Mouse (Mus musculus) kidney, adult 11 months (tissue): ENCODE data around the gene Pdk2.

Experiments
- DNase-seq: peaks from one replicate; pipeline ENCODE4 v3.0.0; 2022

The Pdk2 gene

GRCm38 (mm10) chr11:95041139-95041609 lies at the start of gene Pdk2:
Gene Pdk2 (minus strand): TSS chr11:95041354.
- DNase-seq, result peak; percentile 99

GRCm38 (mm10) chr11:95088857-95089779 lies 48.0 kb upstream of the Pdk2 start:
- peak; percentile 86 for DNase-seq

- no peak for DNase-seq
Measured at GRCm38 (mm10) chr11:95088286-95088685, 47.1 kb upstream of the Pdk2 start.

GRCm38 (mm10) chr11:95087301-95088228 lies 46.4 kb upstream of the Pdk2 start:
- DNase-seq, result no peak

- DNase-seq, result no peak
Measured at GRCm38 (mm10) chr11:95086229-95086628, 45.1 kb upstream of the Pdk2 start.

- no peak for DNase-seq
Measured at GRCm38 (mm10) chr11:95085710-95086109, 44.6 kb upstream of the Pdk2 start.

GRCm38 (mm10) chr11:95084811-95085382 lies 43.7 kb upstream of the Pdk2 start:
- DNase-seq, result no peak

GRCm38 (mm10) chr11:95084175-95084574 lies 43.0 kb upstream of the Pdk2 start:
- DNase-seq, result no peak

- no peak for DNase-seq
Measured at GRCm38 (mm10) chr11:95082896-95083295, 41.7 kb upstream of the Pdk2 start.

- DNase-seq, result no peak
Measured at GRCm38 (mm10) chr11:95080783-95081182, 39.6 kb upstream of the Pdk2 start.

- peak; percentile 80 for DNase-seq
Measured at GRCm38 (mm10) chr11:95079256-95079875, 38.2 kb upstream of the Pdk2 start.

- DNase-seq, result no peak
Measured at GRCm38 (mm10) chr11:95077956-95078355, 36.8 kb upstream of the Pdk2 start.

GRCm38 (mm10) chr11:95076536-95077111 lies 35.5 kb upstream of the Pdk2 start, which contains the start of gene Itga3:
Gene Itga3 (minus strand): TSS chr11:95076801.
- DNase-seq, result peak; percentile 87

- peak; percentile 69 for DNase-seq
Measured at GRCm38 (mm10) chr11:95076041-95076535, 34.9 kb upstream of the Pdk2 start.

- no peak for DNase-seq
Measured at GRCm38 (mm10) chr11:95075197-95076040, 34.3 kb upstream of the Pdk2 start.

GRCm38 (mm10) chr11:95074694-95075093 lies 33.5 kb upstream of the Pdk2 start:
- peak; percentile 50 for DNase-seq

- no peak for DNase-seq
Measured at GRCm38 (mm10) chr11:95073835-95074234, 32.7 kb upstream of the Pdk2 start.

- DNase-seq, result peak; percentile 66
Measured at GRCm38 (mm10) chr11:95072804-95073203, 31.6 kb upstream of the Pdk2 start.

GRCm38 (mm10) chr11:95072136-95072535 lies 31.0 kb upstream of the Pdk2 start:
- no peak for DNase-seq

- DNase-seq, result no peak
Measured at GRCm38 (mm10) chr11:95071266-95071665, 30.1 kb upstream of the Pdk2 start.
